Comparison of ENCODE assay signal across 8 mouse cellular contexts in the genomic region with DNA sequence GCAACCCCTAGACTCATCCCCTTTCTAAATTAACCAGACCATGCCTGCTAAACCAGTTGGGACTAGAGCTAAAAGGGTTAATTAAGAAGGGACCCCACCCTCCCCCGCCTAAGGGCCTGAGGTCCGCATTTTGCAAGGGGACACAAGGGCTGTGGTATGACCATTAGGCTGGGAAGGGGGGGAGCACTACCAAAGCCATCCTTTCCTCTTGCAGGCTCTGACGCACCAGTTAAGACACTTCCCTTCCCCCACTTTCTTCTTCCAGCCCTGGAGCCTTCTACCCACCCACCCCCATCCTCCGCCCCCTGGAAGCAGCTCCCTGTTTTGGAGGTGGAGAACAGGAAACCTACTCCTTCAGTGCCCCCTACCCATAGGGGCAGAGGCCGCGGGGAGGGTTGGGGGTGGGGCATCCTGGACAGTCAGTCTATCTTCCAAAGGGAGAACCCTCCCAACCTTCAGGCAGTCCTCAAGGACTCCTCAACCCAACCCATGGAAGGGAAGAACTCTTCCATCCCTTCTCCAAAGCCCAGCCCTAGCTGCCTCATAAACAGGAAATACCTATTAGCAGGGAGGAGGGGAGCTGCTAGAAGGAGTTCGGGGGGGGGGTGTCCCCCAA. TPM values are rescaled to one million over a fixed set of nuclear protein-coding genes. Genes with fewer than 3 reads are reported as not detected.
DNase-seq lines count a peak whose midpoint lies in the region; ATAC-seq lines count a peak whose summit lies in the region.

No protein-coding gene starts in this region.

- H3K4me2 ChIP-seq in hindbrain, embryonic 14.5 days (replicated peaks), result peak overlapping the region; percentile 73
- H3K4me2 ChIP-seq in limb, embryonic 13.5 days (replicated peaks), result peak overlapping the region; percentile 100
- peak overlapping the region; percentile 92 for H3K4me2 ChIP-seq in midbrain, embryonic 12.5 days (replicated peaks)
- H3K4me2 ChIP-seq in stomach, embryonic 16.5 days (ENCODE audit: low read depth, low read length), result peak overlapping the region; percentile 94

- H3K4me1 ChIP-seq in hindbrain, embryonic 14.5 days (replicated peaks; ENCODE audit: control insufficient read depth, insufficient read depth, low read length), result peaks cover 49% of the 10 kb centered on the region
- H3K4me1 ChIP-seq in limb, embryonic 13.5 days, result peaks cover 48% of the 10 kb centered on the region
- H3K4me1 ChIP-seq in midbrain, embryonic 12.5 days, result peaks cover 49% of the 10 kb centered on the region
- H3K4me1 ChIP-seq in stomach, embryonic 16.5 days (ENCODE audit: control insufficient read depth, insufficient read depth, low read length), result peaks cover 46% of the 10 kb centered on the region

- peak overlapping the region; percentile 97 for H3K9ac ChIP-seq in hindbrain, embryonic 14.5 days
- H3K9ac ChIP-seq in limb, embryonic 13.5 days, result peak overlapping the region; percentile 98
- H3K9ac ChIP-seq in midbrain, embryonic 12.5 days (replicated peaks), result peak overlapping the region; percentile 98
- H3K9ac ChIP-seq in stomach, embryonic 16.5 days (ENCODE audit: low read length), result peak overlapping the region; percentile 98

- H3K4me3 ChIP-seq in hindbrain, embryonic 14.5 days (replicated peaks; ENCODE audit: low read length), result peak overlapping the region; percentile 96
- H3K4me3 ChIP-seq in limb, embryonic 13.5 days, result peak overlapping the region; percentile 97
- peak overlapping the region; percentile 91 for H3K4me3 ChIP-seq in midbrain, embryonic 12.5 days
- H3K4me3 ChIP-seq in stomach, embryonic 16.5 days (replicated peaks; ENCODE audit: low read length), result peak overlapping the region; percentile 97

- H3K27me3 ChIP-seq in hindbrain, embryonic 14.5 days (ENCODE audit: control insufficient read depth, insufficient read depth, low read length), result no peaks in the 10 kb centered on the region
- H3K27me3 ChIP-seq in limb, embryonic 13.5 days, result no peaks in the 10 kb centered on the region
- 0 out of 2 replicates have a peak, but pooled peaks cover 5% of the 10 kb centered on the region for H3K27me3 ChIP-seq in midbrain, embryonic 12.5 days
- no peaks in the 10 kb centered on the region for H3K27me3 ChIP-seq in stomach, embryonic 16.5 days (ENCODE audit: control insufficient read depth, insufficient read depth, low read length)

- ATAC-seq in hindbrain, embryonic 14.5 days (ENCODE audit: low FRiP score), result peak; percentile 45; the same call in 1 of the 2 replicates
- ATAC-seq in limb, embryonic 13.5 days (ENCODE audit: low FRiP score, low read depth), result peak; percentile 37
- peak; percentile 4; the same call in 1 of the 2 replicates for ATAC-seq in midbrain, embryonic 12.5 days (ENCODE audit: low FRiP score, low read depth)
- peak; percentile 61 for ATAC-seq in stomach, embryonic 16.5 days (ENCODE audit: insufficient read depth, low FRiP score)

- DNase-seq in ovary, postnatal 10 days (ENCODE audit: low spot score), result peak; percentile 55
- no peak for DNase-seq in ovary, adult 18-20 months (ENCODE audit: low spot score)
- peak; percentile 54 to 55 for DNase-seq in cerebellum, adult 18-20 months
- DNase-seq in frontal cortex, postnatal 10 days (ENCODE audit: low spot score in 2 of 2), result peak; percentile 66 to 70
- DNase-seq in hindbrain, embryonic 14.5 days (ENCODE audit: low spot score), result peak; percentile 66

- peak overlapping the region; percentile 93 for H3K27ac ChIP-seq in hindbrain, embryonic 14.5 days
- peak overlapping the region; percentile 99 for H3K27ac ChIP-seq in limb, embryonic 13.5 days
- peak overlapping the region; percentile 98 for H3K27ac ChIP-seq in midbrain, embryonic 12.5 days (replicated peaks)
- H3K27ac ChIP-seq in stomach, embryonic 16.5 days (ENCODE audit: low read length), result peak overlapping the region; percentile 99

- no peaks in the 10 kb centered on the region for H3K36me3 ChIP-seq in hindbrain, embryonic 14.5 days (replicated peaks; ENCODE audit: control insufficient read depth, insufficient read depth)
- H3K36me3 ChIP-seq in limb, embryonic 13.5 days, result no peaks in the 10 kb centered on the region
- H3K36me3 ChIP-seq in midbrain, embryonic 12.5 days, result no peaks in the 10 kb centered on the region
- no peaks in the 10 kb centered on the region for H3K36me3 ChIP-seq in stomach, embryonic 16.5 days (ENCODE audit: control insufficient read depth, insufficient read depth, low read length)

- 0% methylated on average over 7 of the region's 7 CpGs for WGBS in hindbrain, embryonic 14.5 days
- WGBS in limb, embryonic 13.5 days, result 3% methylated on average over 7 of the region's 7 CpGs
- WGBS in midbrain, embryonic 12.5 days, result under 1% methylated on average over 7 of the region's 7 CpGs
- WGBS in stomach, embryonic 16.5 days, result under 1% methylated on average over 7 of the region's 7 CpGs

- no peaks in the 10 kb centered on the region for H3K9me3 ChIP-seq in hindbrain, embryonic 14.5 days (ENCODE audit: control insufficient read depth, low read length)
- H3K9me3 ChIP-seq in limb, embryonic 13.5 days, result no peaks in the 10 kb centered on the region
- H3K9me3 ChIP-seq in midbrain, embryonic 12.5 days, result no peaks in the 10 kb centered on the region
- no peaks in the 10 kb centered on the region for H3K9me3 ChIP-seq in stomach, embryonic 16.5 days (replicated peaks; ENCODE audit: control insufficient read depth, low read length)

RNA-seq across cellular contexts. Expression of a gene that starts 0.8 kb away (rescaled TPM):
- polyA plus RNA-seq in hindbrain, embryonic 14.5 days (2014; fragmentation: Nextera tagmentation; extraction: Ambion mirVana), result 92.2 and 95.4 TPM in 2 replicates
- 114 and 123 TPM in 2 replicates for polyA plus RNA-seq in limb, embryonic 13.5 days (2015; fragmentation: Nextera tagmentation; extraction: Ambion mirVana)
- 126 and 134 TPM in 2 replicates for polyA plus RNA-seq in midbrain, embryonic 12.5 days (2016; fragmentation: Nextera tagmentation; extraction: Ambion mirVana)
- polyA plus RNA-seq in stomach, embryonic 16.5 days (2015; fragmentation: Nextera tagmentation; extraction: Ambion mirVana), result 37.4 and 41.4 TPM in 2 replicates

RNA-seq across cellular contexts. Expression of a gene that starts 1.1 kb away (rescaled TPM):
- 19.1 and 29.6 TPM in 2 replicates for polyA plus RNA-seq in hindbrain, embryonic 14.5 days (2014; fragmentation: Nextera tagmentation; extraction: Ambion mirVana)
- 37.8 and 42.6 TPM in 2 replicates for polyA plus RNA-seq in limb, embryonic 13.5 days (2015; fragmentation: Nextera tagmentation; extraction: Ambion mirVana)
- 30.0 and 32.2 TPM in 2 replicates for polyA plus RNA-seq in midbrain, embryonic 12.5 days (2016; fragmentation: Nextera tagmentation; extraction: Ambion mirVana)
- polyA plus RNA-seq in stomach, embryonic 16.5 days (2015; fragmentation: Nextera tagmentation; extraction: Ambion mirVana), result 26.2 and 30.3 TPM in 2 replicates

RNA-seq across cellular contexts. Expression of a gene that starts 29.9 kb away (rescaled TPM):
- 58.1 and 63.2 TPM in 2 replicates for polyA plus RNA-seq in hindbrain, embryonic 14.5 days (2014; fragmentation: Nextera tagmentation; extraction: Ambion mirVana)
- 89.1 and 93.5 TPM in 2 replicates for polyA plus RNA-seq in limb, embryonic 13.5 days (2015; fragmentation: Nextera tagmentation; extraction: Ambion mirVana)
- polyA plus RNA-seq in midbrain, embryonic 12.5 days (2016; fragmentation: Nextera tagmentation; extraction: Ambion mirVana), result 103 and 109 TPM in 2 replicates
- polyA plus RNA-seq in stomach, embryonic 16.5 days (2015; fragmentation: Nextera tagmentation; extraction: Ambion mirVana), result 72.7 and 79.8 TPM in 2 replicates

RNA-seq across cellular contexts. Expression of a gene that starts 42.5 kb away (rescaled TPM):
- polyA plus RNA-seq in hindbrain, embryonic 14.5 days (2014; fragmentation: Nextera tagmentation; extraction: Ambion mirVana), result 2.9 and 3.1 TPM in 2 replicates
- polyA plus RNA-seq in limb, embryonic 13.5 days (2015; fragmentation: Nextera tagmentation; extraction: Ambion mirVana), result 7.3 and 8.1 TPM in 2 replicates
- 2.9 and 4.0 TPM in 2 replicates for polyA plus RNA-seq in midbrain, embryonic 12.5 days (2016; fragmentation: Nextera tagmentation; extraction: Ambion mirVana)
- polyA plus RNA-seq in stomach, embryonic 16.5 days (2015; fragmentation: Nextera tagmentation; extraction: Ambion mirVana), result 8.5 and 9.0 TPM in 2 replicates

RNA-seq across cellular contexts. Expression of a gene that starts 47.5 kb away (rescaled TPM):
- 17.7 and 18.7 TPM in 2 replicates for polyA plus RNA-seq in hindbrain, embryonic 14.5 days (2014; fragmentation: Nextera tagmentation; extraction: Ambion mirVana)
- polyA plus RNA-seq in limb, embryonic 13.5 days (2015; fragmentation: Nextera tagmentation; extraction: Ambion mirVana), result 20.5 and 22.1 TPM in 2 replicates
- polyA plus RNA-seq in midbrain, embryonic 12.5 days (2016; fragmentation: Nextera tagmentation; extraction: Ambion mirVana), result 20.9 and 22.6 TPM in 2 replicates
- 15.4 and 17.7 TPM in 2 replicates for polyA plus RNA-seq in stomach, embryonic 16.5 days (2015; fragmentation: Nextera tagmentation; extraction: Ambion mirVana)

Comparison
In these comparisons a context has a peak if more than half of its experiments do, and no peak if none do; other contexts are left out.
1. ATAC-seq: peak in every context shown above with its lines; median percentile 61 in stomach, embryonic 16.5 days; 45 in hindbrain, embryonic 14.5 days; 37 in limb, embryonic 13.5 days; 4 in midbrain, embryonic 12.5 days.